Mouse (Mus musculus) urinary bladder, postnatal 4 days (tissue): ENCODE results near the gene Grin3b.
A peak's percentile ranks its signal among the peaks of the same experiment; 100 is the strongest.

Source experiments
- DNase-seq, 2 experiments: peaks; one replicate each; pipeline ENCODE4 v3.0.0; 2021 to 2022; ENCODE audit warnings: low spot score in 2 of 2

Grin3b gene

GRCm38 (mm10) chr10:79966886-79967400, 3.6 kb upstream of the Grin3b start:
- DNase-seq: no peak

GRCm38 (mm10) chr10:79968181-79968580, 2.3 kb upstream of the Grin3b start:
- no peak for DNase-seq

GRCm38 (mm10) chr10:79969124-79969568, 1.4 kb upstream of the Grin3b start:
- no peak for DNase-seq

- no peak for DNase-seq
These were observed 625 bp downstream of the Grin3b start for GRCm38 (mm10) chr10:79971183-79971497.

- no peak for DNase-seq
These were observed 2.3 kb downstream of the Grin3b start for GRCm38 (mm10) chr10:79972831-79973230.

GRCm38 (mm10) chr10:79974087-79974486, 3.6 kb downstream of the Grin3b start:
- no peak for DNase-seq

- no peak for DNase-seq
These were observed 4.2 kb downstream of the Grin3b start for GRCm38 (mm10) chr10:79974668-79975067.

GRCm38 (mm10) chr10:79976071-79976721, 5.7 kb downstream of the Grin3b start:
- DNase-seq: no peak

- DNase-seq: no peak
These were observed 6.2 kb downstream of the Grin3b start for GRCm38 (mm10) chr10:79976722-79977107.

GRCm38 (mm10) chr10:79977324-79977723, 6.8 kb downstream of the Grin3b start:
- DNase-seq: no peak

GRCm38 (mm10) chr10:79978061-79978460, 7.5 kb downstream of the Grin3b start:
- DNase-seq: no peak

GRCm38 (mm10) chr10:79979401-79980155, 9.1 kb downstream of the Grin3b start:
- DNase-seq: no peak

- DNase-seq: no peak
These were observed 12.7 kb downstream of the Grin3b start for GRCm38 (mm10) chr10:79983205-79983604.

- peak; percentile 53 to 68 for DNase-seq
These were observed 13.2 kb downstream of the Grin3b start for GRCm38 (mm10) chr10:79983670-79984069.

GRCm38 (mm10) chr10:79984195-79984816, 13.8 kb downstream of the Grin3b start, which contains the start of gene Tmem259:
Gene Tmem259 (minus strand): TSS chr10:79984330.
- peak; percentile 83 to 87 for DNase-seq

- DNase-seq: peak; percentile 94 to 96
These were observed 14.4 kb downstream of the Grin3b start for GRCm38 (mm10) chr10:79984871-79985270.

- no peak for DNase-seq
These were observed 15.1 kb downstream of the Grin3b start for GRCm38 (mm10) chr10:79985334-79986231.

GRCm38 (mm10) chr10:79986232-79986878, 15.8 kb downstream of the Grin3b start:
- DNase-seq: no peak

- peak; percentile 84 to 90 for DNase-seq
These were observed 16.4 kb downstream of the Grin3b start for GRCm38 (mm10) chr10:79986963-79987362.

- no peak for DNase-seq
These were observed 17.4 kb downstream of the Grin3b start for GRCm38 (mm10) chr10:79987771-79988505.
